Mouse (Mus musculus) frontal cortex, adult (tissue): ENCODE data around the gene Colgalt2.

Source experiments
- ATAC-seq: cut with Nextera tagmentation; 2 replicates; pipeline ENCODE4 v1.9.2; 2017; ENCODE audit warnings: mild to moderate bottlenecking, moderate library complexity, mixed read lengths; ENCODE audit not compliant: low TSS enrichment

The Colgalt2 gene

DNA sequence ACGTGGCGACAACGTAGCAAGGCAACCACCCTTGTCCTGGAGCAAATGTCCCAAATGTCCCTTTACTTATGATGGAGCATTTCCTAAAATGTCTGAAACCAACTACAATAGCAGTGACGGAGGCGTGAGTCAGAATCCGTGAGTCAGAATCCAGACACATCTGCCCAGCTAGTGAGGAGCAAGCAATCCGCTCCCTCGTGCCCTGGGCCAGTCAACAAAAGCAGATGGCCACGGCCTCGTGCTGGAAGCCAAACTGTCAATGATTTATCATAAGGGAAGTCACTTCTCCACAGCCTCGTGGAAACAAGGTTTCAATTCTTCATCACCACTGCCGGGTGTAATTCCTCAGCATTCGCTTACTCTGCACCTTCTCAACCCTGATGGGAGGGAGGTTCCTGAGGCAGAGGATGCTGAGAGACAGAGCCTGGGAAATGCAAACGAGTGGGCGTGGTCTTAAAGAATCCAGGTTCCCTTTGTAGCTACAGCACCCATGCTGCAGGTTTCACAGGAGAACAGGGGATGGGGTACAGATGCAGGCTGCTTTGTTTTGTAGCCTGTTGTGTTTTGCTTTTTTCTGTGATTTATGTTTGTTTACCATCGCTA is 136.9 kb downstream of the Colgalt2 start:
- ATAC-seq: peak; percentile 79

DNA sequence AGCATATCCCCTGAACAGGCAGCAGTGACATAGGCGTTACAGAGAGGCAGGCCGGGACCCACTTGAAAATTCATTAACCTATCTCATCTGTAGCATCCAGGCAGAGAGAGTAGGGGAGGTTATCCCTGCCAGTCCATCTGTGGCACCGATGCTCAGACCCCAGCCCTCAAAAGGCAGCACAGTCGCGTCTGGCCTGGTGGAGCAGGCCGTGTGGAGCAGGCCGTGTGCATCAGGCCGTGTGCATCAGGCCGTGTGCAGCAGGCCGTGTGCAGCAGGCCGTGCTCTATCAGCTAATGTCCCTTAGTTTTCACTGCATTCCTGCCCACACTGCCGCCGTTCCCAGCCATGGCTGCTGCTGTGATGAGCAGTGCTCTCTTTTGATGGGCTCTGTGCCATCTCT is 137.6 kb downstream of the Colgalt2 start:
- ATAC-seq: no peak

DNA sequence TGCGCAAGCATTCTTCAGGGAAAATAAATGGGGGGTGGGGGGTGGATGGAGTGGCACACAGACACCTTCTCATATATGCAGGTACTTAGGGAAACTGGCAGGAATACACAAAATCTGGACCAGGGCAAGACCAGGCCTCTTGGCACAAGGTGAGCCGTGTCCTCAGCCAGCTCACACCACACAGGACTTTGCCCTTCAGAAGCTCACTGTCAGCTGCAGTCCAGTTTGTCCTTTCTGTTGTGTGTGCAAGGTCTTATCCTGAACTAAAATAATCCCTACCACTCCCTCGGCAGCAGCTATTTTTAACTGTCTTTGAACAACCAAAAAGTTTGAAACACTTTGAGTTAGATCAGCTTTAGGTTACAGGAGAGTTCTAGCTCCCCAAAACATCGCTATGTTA is 139.2 kb downstream of the Colgalt2 start:
- no peak for ATAC-seq

- ATAC-seq: no peak
These were observed 140.8 kb downstream of the Colgalt2 start for GRCm38 (mm10) chr1:152540304-152540887.

- ATAC-seq: no peak
These were observed 143.2 kb downstream of the Colgalt2 start for GRCm38 (mm10) chr1:152542747-152543378.

DNA sequence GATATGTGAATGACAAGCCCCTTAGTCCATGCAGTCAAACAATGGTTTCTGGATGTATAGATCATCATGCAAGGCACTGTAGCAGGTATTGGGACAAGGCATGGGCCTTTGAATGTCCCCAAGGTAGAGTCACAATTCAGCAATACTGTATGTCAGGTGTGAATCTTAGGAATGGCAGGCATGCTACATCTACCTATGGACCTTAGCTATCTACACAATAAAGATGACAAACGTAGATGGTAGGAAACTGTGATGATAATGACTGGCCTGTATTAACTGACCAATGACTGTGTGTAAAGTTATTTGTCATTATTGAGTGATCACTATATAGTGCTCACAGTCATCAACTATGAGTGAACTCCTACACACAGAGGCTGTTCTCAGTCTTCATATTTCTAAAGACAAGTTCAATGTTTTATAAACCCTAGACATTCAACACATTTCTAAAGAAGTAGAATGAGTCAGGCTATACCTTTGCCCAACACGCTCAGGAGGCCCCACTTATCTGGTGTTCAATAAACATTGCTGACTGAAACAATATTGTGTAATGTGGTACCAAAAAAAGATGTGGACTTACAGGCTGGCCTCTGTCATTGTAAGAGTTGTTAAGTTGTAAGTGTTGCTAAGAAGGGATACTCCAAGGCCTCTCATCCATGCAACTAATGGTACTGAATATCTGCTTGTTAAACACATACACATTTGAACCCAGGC is 144.0 kb downstream of the Colgalt2 start:
- no peak for ATAC-seq

GRCm38 (mm10) chr1:152549061-152549738 is 149.6 kb downstream of the Colgalt2 start:
- ATAC-seq: no peak

DNA sequence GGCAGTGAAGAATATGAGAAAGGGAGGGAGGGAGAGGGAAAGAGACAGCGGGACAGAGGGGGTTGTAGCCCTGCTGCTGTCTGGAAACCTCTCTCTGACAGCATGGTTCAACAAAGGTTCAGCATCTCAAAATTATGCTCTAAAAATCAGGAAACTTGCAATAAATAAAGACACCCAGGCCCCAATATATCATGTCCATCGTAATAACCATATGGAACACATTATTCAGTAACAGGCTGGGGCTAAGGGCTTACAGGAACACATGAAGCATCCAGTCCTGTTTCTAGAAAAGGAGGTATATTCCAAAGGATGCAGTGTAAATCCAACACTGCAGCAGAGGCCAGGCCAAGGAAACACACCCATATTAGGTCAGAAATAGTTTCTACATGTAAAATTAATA is 150.9 kb downstream of the Colgalt2 start:
- no peak for ATAC-seq

DNA sequence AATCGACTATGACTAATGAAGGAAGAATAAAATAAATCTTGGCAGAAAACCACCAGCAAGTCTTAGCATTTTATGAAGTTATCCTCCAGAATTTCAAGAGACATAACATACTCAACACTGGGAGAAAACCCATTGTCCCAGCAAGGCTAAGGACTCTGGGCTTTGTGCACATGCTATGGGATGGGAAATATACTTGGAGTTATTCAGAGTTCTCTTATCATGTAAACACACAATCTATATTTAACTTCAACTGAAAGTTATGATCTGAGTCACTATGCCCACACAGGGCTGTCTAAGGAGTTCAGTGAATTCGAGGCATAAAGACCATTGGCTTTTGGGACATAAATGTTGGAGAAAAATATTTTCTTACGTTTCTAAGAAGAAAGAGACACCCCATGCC is 151.3 kb downstream of the Colgalt2 start:
- peak; percentile 32; the same call in 1 of the 2 replicates for ATAC-seq

DNA sequence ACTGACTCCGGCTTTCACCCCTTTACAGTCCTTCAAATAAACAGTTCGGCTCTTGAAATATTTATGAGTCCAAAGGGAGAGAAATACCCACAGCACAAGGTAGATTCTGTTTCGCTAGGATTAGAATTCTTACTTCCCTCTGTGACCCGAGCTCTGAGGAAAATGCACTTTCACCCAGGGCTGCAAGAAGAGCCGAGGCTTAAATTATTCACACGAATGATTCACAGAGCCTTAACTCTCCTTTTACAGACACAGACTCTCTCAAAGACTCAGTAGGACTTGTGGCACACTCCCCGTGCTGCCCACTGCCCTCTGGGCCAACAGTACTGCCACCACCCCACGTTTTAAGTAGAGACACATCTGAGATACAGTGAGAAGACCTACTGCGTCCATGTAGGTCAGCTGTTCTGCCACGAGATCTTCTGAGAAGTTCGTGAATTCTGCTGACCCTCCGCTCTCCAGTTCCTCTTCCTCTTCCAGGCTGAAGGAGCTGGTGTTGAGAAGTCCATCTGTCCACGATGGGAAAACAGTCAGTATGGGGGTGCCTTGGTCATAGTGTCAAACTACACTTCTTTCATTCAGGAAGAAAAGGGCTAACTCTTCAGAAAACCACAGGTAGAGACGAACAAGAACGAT is 154.4 kb downstream of the Colgalt2 start:
- no peak for ATAC-seq

DNA sequence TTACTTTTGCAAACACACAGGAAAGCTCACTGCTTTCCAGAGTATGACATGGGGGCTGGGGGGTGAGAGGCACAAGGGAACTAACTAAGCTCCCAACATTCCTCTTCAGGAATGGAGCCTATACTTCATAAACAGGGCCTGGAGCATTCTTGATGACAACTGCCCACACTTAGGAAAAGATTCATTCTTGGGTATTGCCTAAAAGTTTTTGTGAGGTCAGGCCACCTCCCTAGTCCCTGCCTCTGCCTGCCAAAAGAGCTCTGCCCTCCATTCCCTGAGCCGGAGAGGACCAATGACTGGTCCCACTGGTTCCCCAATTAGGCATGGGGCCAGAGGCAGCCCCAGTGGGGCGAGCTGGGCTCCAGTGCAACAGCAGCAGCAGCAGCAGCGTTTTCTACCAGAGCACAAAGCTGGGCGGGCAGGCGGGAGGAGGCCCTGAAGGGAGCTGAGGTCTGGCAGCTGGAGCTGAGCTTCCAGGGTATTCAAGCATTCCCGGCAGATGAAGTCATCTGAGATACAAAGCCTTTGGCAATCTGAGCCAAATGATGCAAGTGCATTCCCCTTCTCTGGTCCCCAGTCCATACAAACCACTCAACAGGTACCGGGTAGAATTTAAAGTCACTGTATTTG is 156.4 kb downstream of the Colgalt2 start:
- ATAC-seq: peak; percentile 36

DNA sequence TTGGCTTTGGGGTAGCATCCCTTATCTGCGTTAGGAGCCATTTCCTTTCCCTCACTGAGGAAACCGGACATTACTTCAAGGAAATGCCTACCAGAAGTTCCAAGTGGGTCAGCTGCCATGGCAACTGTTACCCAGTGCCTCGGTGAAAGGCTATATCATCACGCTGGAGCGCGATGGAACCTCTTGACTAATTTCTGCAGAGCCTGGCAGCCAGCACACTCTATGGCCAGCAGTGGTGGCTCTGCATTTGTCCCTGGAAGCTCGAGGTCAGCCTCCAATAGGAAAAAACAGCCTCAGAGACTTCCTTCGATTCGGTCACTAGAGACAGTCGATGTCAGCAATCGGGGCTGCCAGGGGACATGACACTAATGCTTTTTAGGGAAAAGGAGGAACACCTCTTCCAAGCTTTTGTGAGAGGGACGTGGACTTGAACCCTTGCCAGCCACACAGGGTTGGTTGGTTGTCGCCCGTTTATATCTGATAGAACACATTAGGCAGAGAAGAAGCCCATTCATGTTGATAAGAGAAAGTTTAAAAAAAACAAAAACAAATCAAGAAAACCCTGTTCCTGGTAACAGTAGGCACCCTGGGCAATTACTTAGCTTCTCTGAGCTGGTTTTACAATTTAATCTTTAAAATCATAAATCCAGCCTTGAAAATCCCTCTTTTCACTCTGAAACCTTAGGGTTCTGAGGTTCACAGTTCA is 157.1 kb downstream of the Colgalt2 start:
- 0 out of 2 replicates have a peak, but pooled peaks have one; percentile 18 for ATAC-seq
